Mouse (Mus musculus): ENCODE results near the gene Ugdh.

Ugdh gene

DNA sequence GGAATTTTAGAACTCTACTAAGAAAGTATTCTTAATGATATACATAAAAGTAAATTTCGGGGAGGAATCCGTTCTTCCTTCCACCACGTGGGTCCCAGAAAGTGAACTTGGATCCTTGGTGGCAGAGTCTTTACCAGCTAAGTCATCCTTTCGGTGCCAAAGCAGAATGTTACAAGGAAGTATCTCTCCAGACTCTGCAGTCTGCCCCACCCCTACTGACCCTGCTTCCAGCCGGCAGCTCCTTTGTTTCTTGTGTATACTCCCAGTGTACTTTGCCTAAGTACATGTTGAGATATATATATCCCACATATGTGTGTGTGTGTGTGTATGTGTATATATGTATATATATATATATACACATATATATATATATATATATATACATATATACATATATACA is 6.3 kb downstream of the Ugdh start:
- no peak for DNase-seq (ENCODE audit: extremely low read depth, low read depth)

DNA sequence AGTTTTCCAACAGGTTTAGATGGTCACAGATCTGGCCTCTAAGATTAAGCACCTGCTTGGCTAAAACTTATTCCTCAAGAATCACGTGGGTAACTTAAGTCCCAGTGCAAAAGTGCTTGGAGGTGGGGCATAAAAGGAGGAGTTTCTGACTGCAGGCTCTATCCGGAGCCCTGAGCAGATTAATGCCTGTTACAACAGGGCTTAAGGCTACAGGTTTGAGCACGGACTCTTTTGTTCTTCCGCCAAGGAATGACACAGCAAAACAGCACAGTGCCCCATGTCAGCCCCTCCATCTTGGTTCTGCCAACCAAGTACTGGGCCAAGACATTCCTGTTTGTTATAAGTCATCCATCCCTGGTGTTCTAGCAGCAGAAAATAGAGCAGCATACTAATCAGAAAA is 7.4 kb downstream of the Ugdh start:
- no peak for DNase-seq (ENCODE audit: extremely low read depth, low read depth)

DNA sequence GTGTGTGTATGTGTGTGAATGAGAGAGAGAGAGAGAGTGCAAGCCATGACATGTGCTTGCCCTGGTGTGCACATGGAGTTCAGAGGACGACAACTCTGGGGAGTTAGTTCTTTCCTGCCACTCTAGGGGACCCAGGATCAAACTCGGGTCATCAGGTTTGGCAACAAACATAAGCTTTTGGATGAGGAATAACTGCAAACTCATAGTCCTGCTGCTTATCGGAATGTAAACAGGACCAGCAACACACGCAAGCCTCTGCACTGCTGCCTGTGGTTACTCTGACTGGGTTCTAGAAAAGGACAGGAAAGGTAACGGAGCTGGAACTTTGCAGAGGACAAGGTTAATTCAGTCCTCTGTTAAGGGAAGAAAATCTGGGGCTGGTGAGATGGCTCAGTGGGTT is 10.5 kb downstream of the Ugdh start:
- DNase-seq (ENCODE audit: extremely low read depth, low read depth): no peak

DNA sequence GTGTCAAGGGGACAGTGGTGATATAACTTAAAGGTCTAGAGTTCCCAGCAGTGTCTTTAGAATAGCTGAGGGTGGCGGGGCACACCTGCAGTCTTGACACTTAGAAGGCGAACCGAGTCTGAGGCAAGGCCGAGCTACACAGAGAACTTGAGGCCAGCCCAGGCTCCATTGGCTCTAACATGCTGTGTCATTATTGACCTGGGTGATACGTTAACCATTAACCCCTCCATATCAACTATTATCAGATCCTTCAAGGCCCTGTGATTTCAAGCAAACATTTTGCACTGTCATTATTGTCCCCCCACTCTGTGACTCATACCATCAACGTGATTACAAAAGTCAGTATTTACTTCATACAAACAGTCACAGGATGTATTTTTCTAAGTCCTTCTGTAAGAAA is 11.5 kb downstream of the Ugdh start:
- DNase-seq (ENCODE audit: extremely low read depth, low read depth): no peak

DNA sequence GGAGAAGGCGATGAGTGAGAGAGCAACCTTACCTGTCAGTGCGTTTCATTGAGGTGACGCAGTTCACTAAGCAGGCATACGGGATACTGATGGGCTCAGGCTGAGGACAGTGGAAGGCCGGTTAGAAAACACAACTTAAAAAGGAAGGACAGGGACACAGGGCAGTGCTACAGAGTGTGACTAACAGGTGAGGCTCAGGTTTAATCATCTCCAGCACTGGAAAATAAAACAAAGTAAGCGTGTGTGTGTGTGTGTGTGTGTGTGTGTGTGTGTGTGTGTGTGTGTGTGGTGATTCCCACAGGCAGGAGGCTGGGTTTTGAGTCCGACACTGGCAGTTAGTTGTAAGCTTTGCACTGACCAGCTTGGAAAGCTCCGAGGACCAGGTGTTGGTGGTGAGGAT is 12.9 kb downstream of the Ugdh start:
- no peak for DNase-seq (ENCODE audit: extremely low read depth, low read depth)

DNA sequence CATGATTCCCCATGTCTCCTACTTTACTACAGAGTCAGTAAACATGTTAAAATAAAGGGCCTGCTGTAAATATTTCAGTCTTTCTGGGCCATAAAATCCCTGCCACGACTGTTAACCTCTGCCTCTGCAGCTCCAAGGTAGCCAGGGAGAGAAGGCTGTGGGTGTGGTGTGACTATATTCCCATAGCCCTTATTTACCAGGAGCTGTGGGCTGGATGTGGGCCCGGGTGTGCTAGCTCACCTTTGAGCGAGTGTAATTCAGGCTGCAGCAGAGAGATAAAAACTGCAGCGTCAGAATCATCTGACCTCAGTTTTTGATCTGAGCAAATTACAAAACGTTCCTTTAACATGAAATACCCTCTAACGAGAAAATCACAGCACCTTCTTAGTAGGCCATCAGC is 14.9 kb downstream of the Ugdh start:
- no peak for DNase-seq (ENCODE audit: extremely low read depth, low read depth)

DNA sequence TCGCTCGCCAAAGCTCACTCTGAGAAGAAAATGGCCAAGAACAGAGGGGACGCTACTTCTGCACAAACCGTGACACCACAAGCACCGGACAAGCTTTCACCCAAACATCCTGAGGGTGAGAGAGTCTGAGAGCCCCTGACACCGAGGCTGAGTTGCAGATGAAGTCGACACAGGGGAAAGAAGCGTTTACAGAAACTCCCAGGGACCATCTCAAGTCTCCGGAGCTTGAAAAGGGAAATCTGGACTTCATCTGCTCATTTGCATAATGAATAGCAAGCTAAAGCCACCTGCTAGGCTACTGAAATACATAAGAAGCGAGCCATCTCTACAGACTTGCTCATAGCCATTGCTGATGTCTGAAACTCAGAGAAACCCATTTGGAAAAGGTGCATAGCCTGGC is 16.6 kb downstream of the Ugdh start:
- no peak for DNase-seq (ENCODE audit: extremely low read depth, low read depth)

DNA sequence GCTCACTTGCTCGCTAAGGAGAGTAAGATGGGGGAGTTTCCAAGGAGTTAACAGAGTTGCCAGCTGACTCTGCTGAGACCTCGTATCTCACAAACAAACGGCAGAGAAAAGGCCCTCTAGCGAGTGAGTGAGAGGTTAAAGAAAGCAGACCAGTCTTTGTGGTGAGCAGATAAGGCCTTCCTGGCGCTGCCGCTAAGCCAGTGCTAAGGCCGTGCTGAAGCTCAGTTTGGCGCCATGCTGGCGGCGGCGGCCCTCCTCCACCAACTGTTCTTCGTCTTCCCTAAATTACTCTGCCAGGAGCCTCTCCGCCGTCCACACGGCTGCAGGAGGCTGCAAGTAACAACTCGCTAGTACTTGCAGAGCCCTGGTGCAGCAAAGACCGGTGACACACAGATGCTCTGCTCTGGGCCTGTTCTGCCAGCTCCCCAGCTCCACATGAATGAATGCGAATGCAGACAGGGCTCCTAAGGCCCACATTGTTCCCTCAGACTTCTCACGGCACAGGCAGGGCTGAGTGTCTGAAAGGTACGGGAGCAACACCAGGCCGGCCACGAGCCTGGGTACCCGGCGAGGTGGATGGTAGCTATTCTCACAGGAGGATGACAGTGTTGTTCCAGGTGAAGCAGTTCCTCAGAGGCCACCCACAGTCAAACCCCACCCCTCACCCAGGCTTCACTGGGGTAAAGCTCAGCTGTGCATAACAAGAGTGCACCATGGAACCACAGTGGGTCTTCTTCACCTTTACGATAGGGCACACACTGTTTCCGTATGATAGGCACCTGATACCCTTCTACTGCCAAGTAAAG is 19.9 kb downstream of the Ugdh start:
- DNase-seq (ENCODE audit: extremely low read depth, low read depth): peak; percentile 72

DNA sequence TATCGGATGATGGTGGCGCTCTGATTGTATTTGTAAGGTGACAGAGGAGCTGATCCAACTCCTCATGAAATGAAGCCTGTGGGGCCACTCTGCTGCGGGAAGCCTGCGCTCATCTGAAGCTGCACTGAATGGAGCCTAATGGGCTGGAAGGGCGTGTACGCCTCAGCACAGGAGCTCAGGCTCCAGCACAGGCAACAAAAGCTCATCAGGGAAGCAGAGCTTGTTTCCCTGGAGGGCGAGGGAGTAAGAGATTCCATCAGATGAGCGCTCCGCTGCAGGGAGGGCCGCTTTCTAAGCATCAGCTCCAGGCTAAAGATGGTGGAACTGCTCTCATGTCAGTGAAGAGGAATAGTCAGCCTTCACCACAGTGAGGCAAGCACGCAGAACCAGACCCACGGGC is 27.8 kb downstream of the Ugdh start:
- DNase-seq (ENCODE audit: extremely low read depth, low read depth): no peak

DNA sequence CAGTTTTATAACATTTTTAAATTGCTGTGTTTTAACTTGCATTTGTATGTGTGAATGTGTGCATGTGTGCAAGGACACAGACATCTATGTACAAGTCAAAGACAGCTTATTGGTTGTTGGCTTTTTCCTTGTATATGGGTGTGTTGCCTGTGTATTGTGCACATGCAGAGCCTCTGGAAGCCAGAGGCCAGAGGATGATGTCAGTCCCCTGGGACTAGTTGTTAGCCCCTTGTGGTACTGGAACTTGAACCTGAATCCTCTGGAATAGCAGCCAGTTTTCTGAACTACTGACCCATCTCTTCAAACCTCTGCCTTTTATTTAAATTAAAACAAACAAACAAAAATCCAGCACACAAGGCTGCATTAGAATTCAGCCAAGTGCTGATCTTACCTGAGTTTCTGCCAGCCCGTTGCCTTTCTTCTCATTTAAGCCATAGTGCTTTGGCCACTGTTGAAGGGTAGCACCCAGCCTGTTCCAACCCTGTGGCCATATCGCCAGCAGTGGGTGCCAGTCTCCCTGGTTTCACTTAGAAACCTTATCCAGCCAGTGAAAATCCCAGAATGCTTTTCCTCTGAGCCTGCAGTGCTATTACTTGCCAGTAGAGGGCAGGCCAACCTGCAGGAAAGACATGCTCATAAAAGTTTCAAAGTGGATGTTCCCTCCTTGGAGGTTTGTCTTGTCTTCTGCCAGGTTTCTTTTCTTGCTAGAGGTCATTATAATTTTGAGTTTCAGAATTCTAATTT is 34.3 kb downstream of the Ugdh start:
- peak; percentile 62 for DNase-seq (ENCODE audit: extremely low read depth, low read depth)

DNA sequence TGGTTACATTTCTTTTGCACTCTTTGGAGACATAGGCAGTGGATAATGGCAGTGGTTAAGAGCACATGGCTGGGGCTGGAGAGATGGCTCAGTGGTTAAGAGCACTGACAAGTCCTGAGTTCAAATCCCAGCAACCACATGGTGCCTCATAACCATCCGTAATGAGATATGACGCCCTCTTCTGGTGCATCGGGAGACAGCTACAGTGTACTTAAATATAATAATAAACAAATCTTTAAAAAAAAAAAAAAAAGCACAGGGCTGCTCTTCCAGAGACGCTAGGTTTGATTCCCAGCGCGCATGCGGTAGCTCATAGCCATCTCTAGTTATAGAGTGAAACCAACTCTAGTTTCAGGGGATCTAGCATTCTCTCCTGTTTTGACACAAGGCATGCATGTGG is 41.3 kb downstream of the Ugdh start:
- DNase-seq (ENCODE audit: extremely low read depth, low read depth): no peak

DNA sequence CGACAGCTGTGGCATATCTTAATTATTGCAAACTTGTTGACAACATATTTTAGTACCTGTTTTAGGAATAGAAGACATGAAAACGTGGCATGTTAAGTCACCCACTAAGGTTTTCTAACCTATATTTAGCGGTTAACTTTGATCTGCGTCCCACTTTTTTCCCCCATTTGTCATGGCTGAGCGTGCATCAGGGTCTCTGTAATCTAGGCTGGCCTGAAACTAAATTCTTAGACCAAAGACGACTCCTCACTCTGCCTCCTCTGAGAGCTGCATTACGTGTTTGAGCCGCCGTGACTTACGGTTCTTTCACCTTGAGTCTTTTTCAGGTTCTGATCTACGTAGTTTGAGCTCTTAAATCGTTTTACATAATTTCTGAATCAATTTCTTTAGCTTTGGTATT is 44.0 kb downstream of the Ugdh start:
- no peak for DNase-seq (ENCODE audit: extremely low read depth, low read depth)

DNA sequence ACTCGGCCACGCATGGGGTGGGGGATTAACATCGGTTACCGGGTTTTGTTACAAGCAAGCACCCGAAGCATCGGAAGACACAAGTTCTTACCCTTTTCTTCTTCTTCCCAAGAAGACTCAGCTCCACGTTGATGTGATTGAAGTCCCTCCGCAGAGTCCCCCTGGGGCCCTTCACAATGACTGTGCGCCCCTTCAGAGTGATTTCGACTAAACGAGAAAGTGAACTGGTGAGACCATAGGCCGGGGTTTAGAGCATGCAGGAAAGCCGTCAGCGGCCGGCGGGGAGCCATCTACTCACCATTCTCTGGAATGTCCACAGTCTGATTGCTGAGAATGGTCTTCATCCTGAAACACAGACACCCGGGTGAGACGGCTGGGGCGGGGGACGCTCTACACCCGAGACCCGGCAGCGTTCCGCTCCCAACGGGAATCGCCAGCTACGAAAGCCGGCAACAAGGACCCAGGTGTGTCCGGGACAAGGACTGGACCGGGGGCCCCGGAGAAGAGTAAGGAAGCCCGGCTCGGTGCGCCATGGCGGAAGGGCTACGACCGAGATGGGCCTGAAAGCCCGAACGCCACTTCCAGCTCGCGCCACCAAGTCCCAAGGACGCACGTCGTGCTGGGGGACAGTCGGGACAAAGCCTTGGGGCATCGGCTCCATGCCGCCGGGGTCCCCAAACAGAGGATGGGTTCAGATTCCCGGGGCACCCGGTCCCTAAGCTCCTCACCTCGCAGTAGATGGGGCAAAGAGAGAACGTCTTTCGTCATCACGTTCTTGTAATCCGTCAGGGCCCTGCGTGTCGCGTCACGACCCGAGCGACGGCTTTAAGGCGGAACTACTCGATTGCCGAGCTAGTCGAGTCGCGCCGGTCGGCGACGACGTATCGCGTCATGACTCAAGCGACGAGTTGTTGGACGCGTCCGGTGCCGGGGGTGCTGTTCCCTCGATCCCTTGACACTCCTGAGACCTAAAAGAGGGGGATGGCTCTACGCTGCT is 44.8 kb downstream of the Ugdh start, which contains the start of the genes Rpl9 and Lias:
Gene Rpl9 (minus strand): TSS at position 797 of the 997 bp plus-strand sequence.
Gene Lias (plus strand): TSS at position 850 of the 997 bp plus-strand sequence.
- peak; percentile 94 for DNase-seq (ENCODE audit: extremely low read depth, low read depth)

DNA sequence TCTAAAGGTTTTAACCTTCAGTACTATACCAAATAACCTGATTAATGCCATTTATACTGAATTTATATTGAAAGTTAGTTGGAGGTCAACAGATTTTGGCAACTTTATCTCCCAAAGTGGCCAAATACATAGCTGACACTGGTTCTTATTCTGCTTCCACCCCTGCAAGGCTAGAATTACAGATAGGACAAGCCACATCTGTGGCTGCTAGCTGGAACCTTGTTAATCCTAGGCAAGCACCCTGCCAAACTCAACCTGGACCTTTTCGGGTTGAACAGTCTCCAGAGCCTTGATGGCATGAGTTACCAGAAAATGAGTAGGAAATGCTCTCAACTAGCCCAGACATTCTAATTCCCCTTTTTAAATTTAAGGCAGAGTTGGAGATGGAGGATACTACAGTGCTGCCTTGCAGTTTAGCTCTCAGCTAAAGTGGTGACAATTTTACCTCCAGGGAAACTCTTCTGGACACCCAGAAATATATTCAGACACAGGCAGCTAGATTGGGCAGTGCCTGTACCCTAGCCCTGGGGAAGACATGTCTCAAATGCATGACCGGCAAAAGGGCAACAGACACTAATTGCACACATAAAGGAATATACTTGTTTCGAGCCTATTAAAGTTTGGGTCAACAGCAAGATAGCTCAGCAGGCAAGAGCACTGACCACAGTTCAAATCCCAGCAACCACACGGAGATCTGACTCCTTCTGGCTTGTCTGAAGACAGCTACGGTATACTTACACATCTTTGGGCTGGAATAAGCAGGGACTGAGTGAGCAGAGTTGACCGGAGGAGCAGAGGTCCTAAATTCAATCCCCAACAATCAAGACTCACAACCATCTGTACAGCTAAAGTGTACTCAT is 48.5 kb downstream of the Ugdh start:
- DNase-seq (ENCODE audit: extremely low read depth, low read depth): no peak

DNA sequence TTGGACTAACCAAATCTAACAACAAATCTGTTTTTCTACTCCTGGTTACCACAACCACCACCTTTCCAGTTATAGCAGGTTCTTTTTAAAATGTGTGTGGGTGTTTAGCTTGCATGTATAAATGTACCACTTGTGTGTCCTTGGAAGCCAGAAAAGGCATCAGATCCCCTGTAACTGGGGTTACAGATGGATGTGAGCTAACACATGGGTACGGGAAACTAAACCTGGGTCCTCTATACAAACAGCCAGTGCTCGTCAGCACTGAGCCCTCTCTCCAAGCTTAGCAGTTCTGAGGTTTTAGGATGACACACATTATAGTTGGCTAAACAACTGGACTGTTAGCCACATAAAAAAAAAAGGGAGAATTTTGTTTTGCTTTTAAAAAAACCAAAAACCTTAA is 50.0 kb downstream of the Ugdh start:
- no peak for DNase-seq (ENCODE audit: extremely low read depth, low read depth)

DNA sequence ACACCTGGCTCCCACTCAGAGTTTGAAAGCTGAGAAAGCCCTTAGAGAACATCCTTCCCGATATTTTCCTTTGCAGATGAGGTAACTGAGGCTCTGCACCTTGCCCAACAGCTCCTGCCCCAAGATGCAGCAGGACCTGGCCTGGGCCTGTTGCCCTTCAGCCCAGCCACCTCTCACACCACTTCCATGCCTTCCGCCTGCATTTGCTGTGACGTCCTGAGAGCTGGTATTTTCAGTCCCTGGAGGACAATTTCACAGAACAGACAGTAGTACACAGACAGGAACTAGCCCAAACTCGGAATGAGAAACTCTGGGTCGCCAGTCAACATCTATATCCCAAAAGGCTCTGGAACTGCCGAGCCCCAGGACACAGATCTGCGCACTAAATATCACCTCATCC is 61.0 kb downstream of the Ugdh start:
- no peak for DNase-seq (ENCODE audit: extremely low read depth, low read depth)

DNA sequence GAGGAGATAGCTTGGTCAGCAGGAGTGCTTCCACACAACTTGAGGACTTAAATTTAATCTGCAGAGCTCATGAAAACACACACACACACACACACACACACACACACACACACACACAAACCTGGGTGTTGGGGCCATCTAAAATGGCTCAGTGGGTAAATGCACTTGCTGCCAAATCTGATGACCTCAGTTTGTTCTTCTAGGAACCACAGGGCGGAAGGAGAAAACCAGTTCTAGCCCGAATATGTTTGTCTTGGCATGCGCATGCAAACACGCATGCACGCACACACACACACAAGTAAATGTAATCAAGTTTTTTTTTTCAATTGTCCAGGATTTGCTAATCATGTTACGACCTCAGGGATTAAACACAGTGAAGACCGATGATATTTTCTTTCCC is 64.2 kb downstream of the Ugdh start:
- DNase-seq (ENCODE audit: extremely low read depth, low read depth): no peak

DNA sequence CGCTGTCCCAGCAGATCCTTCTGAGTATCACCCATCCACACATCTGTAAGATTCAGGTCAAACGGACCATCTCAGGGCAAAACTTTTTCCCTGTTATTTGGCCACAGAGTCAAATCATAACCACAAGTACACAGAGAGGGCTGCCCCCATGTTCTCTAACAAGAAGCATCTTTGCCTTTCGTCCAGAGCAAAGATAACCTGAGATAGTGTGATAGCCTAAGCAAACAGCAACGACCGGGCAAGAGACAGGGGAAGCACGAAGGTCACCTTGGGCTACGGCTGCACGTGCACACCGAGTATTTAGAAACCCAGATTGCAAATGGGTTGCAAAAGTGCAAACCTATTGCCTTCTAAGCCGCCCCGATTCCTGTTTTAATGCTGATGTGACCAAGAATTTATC is 67.9 kb downstream of the Ugdh start:
- DNase-seq (ENCODE audit: extremely low read depth, low read depth): no peak
